Mouse (Mus musculus) bone marrow, adult 2 months (tissue): ENCODE results near the gene Megf11. TPM values are rescaled to one million over a fixed set of nuclear protein-coding genes. Genes with fewer than 3 reads are reported as not detected.

Experiments used
- H3K27ac ChIP-seq: fragments of 200-500 bp; 2 replicates; pipeline ENCODE4 v1.5.1; 2012; ENCODE audit warnings: low read depth, mild to moderate bottlenecking, control low read depth, inconsistent platforms, low read length; ENCODE audit not compliant: control insufficient read depth, poor library complexity, insufficient read depth
- H3K4me1 ChIP-seq: fragments of 200-500 bp; 2 replicates; pipeline ENCODE4 v1.6.1; 2011; ENCODE audit warnings: low read length; ENCODE audit not compliant: control insufficient read depth, insufficient read depth
- H3K4me3 ChIP-seq: fragments of 200-500 bp; replicated peaks from 2 replicates; pipeline ENCODE3; 2011; ENCODE audit warnings: mild to moderate bottlenecking, low read depth, low read length, control low read depth; ENCODE audit not compliant: control insufficient read depth
- CTCF ChIP-seq: fragments of 200-500 bp; IDR thresholded peaks from 2 replicates; pipeline ENCODE4 v1.5.1; 2011; ENCODE audit warnings: low read length, control low read depth; ENCODE audit not compliant: control insufficient read depth, insufficient read depth
- POLR2A ChIP-seq: fragments of 200-500 bp; IDR thresholded peaks from 2 replicates; pipeline ENCODE4 v1.6.1; 2011; ENCODE audit warnings: low read depth, mild to moderate bottlenecking, control low read depth, low read length, borderline replicate concordance; ENCODE audit not compliant: control insufficient read depth
- WGBS: fragments of 180-500 bp; shearing (Covaris S2); methylation state at CpG from one replicate; pipeline ENCODE4 v1.1.7; 2018; 5-methylcytosine and 5-hydroxymethylcytosine counted together
- polyA plus RNA-seq: library from polyadenylated mRNA; stranded (reverse); fragments of >200 nt; gene quantifications from 2 replicates; pipeline ENCODE4 v1.2.4, GENCODE M21; 2011; ENCODE audit warnings: low replicate concordance; ENCODE audit not compliant: missing spikeins, insufficient read depth, insufficient read length

The Megf11 gene
- polyA plus RNA-seq, 1 experiment = not detected

- 84% methylated on average over 1 of the region's 1 CpGs for WGBS
- TF ChIP-seq CTCF = 0 out of 2 replicates have a peak, but pooled peaks have one; percentile 17
- TF ChIP-seq POLR2A = no peak
- Histone ChIP-seq H3K27ac (no peak overlapping the region), H3K4me1 (peaks cover 2% of the 10 kb centered on the region), H3K4me3 (no peak overlapping the region)
These were observed 206.0 kb downstream of the Megf11 start for GRCm38 (mm10) chr9:64591436-64591835.

GRCm38 (mm10) chr9:64594442-64594841 is 209.0 kb downstream of the Megf11 start:
- no peak overlapping the region for H3K27ac ChIP-seq
- 64% methylated on average over 8 of the region's 8 CpGs for WGBS
- H3K4me3 ChIP-seq = no peak overlapping the region
- peaks cover 2% of the 10 kb centered on the region for H3K4me1 ChIP-seq
- TF ChIP-seq POLR2A (no peak), CTCF (no peak)

GRCm38 (mm10) chr9:64598427-64598826 is 213.0 kb downstream of the Megf11 start:
- 70% methylated on average over 7 of the region's 7 CpGs for WGBS
- no peak overlapping the region for H3K4me3 ChIP-seq
- no peaks in the 10 kb centered on the region for H3K4me1 ChIP-seq
- no peak overlapping the region for H3K27ac ChIP-seq
- no peak for TF ChIP-seq POLR2A
- no peak for TF ChIP-seq CTCF

GRCm38 (mm10) chr9:64600731-64601130 is 215.3 kb downstream of the Megf11 start:
- 31% methylated on average over 2 of the region's 2 CpGs for WGBS
- TF ChIP-seq CTCF (no peak), POLR2A (no peak)
- H3K27ac ChIP-seq = no peak overlapping the region
- H3K4me3 ChIP-seq = no peak overlapping the region
- H3K4me1 ChIP-seq = no peaks in the 10 kb centered on the region

- WGBS = 78% methylated on average over 1 of the region's 1 CpGs
- Histone ChIP-seq H3K27ac (no peak overlapping the region), H3K4me3 (no peak overlapping the region), H3K4me1 (no peaks in the 10 kb centered on the region)
- no peak for TF ChIP-seq CTCF
These were observed 217.5 kb downstream of the Megf11 start for GRCm38 (mm10) chr9:64602895-64603294.

GRCm38 (mm10) chr9:64604217-64604711 is 218.8 kb downstream of the Megf11 start:
- H3K27ac ChIP-seq = no peak overlapping the region
- no peaks in the 10 kb centered on the region for H3K4me1 ChIP-seq
- no peak overlapping the region for H3K4me3 ChIP-seq
- WGBS = 72% methylated on average over 7 of the region's 7 CpGs
- TF ChIP-seq POLR2A (no peak), CTCF (no peak)

GRCm38 (mm10) chr9:64605077-64605714 is 219.8 kb downstream of the Megf11 start:
- Histone ChIP-seq H3K4me1 (no peaks in the 10 kb centered on the region), H3K27ac (no peak overlapping the region), H3K4me3 (no peak overlapping the region)
- 85% methylated on average over 14 of the region's 14 CpGs for WGBS
- TF ChIP-seq POLR2A (no peak), CTCF (no peak)

- 71% methylated on average over 13 of the region's 13 CpGs for WGBS
- H3K4me1 ChIP-seq = no peaks in the 10 kb centered on the region
- H3K4me3 ChIP-seq = no peak overlapping the region
- H3K27ac ChIP-seq = no peak overlapping the region
- TF ChIP-seq CTCF = no peak
- no peak for TF ChIP-seq POLR2A
These were observed 220.4 kb downstream of the Megf11 start for GRCm38 (mm10) chr9:64605735-64606349.

- no peaks in the 10 kb centered on the region for H3K4me1 ChIP-seq
- H3K27ac ChIP-seq = no peak overlapping the region
- TF ChIP-seq CTCF (no peak), POLR2A (no peak)
- 76% methylated on average over 1 of the region's 1 CpGs for WGBS
- no peak overlapping the region for H3K4me3 ChIP-seq
These were observed 221.6 kb downstream of the Megf11 start for GRCm38 (mm10) chr9:64607049-64607448.

- WGBS = 57% methylated on average over 3 of the region's 3 CpGs
- TF ChIP-seq POLR2A = no peak
- no peak for TF ChIP-seq CTCF
- H3K27ac ChIP-seq = no peak overlapping the region
- H3K4me1 ChIP-seq = no peaks in the 10 kb centered on the region
- no peak overlapping the region for H3K4me3 ChIP-seq
These were observed 224.1 kb downstream of the Megf11 start for GRCm38 (mm10) chr9:64609546-64609945.
